Mouse (Mus musculus) intestine, embryonic 16.5 days (tissue): ENCODE data around the gene Sema3g. TPM values are rescaled to one million over a fixed set of nuclear protein-coding genes. Genes with fewer than 3 reads are reported as not detected.

ENCODE experiments used
- ATAC-seq: fragments of 200-750 bp; cut with Nextera tagmentation; 2 replicates; pipeline ENCODE4 v1.8.0; 2017; ENCODE audit warnings: moderate TSS enrichment, moderate library complexity
- H3K27ac ChIP-seq: fragments of 300-500 bp; sonication (generic); 2 replicates; pipeline ENCODE4 v1.5.1; 2014; ENCODE audit warnings: mild to moderate bottlenecking, low read length
- H3K27me3 ChIP-seq: fragments of 300-500 bp; sonication (generic); replicated peaks from 2 replicates; pipeline ENCODE4 v1.6.1; 2014; ENCODE audit warnings: low read length, control low read depth, mixed read lengths; ENCODE audit not compliant: control insufficient read depth, insufficient read depth
- H3K36me3 ChIP-seq: fragments of 300-500 bp; sonication (generic); 2 replicates; pipeline ENCODE4 v1.6.1; 2014; ENCODE audit warnings: low read length, control low read depth; ENCODE audit not compliant: control insufficient read depth, insufficient read depth
- H3K4me1 ChIP-seq: fragments of 300-500 bp; sonication (generic); 2 replicates; pipeline ENCODE4 v1.6.1; 2014; ENCODE audit warnings: low read length, control low read depth, mixed read lengths; ENCODE audit not compliant: control insufficient read depth, insufficient read depth
- H3K4me2 ChIP-seq: fragments of 300-500 bp; sonication (generic); 2 replicates; pipeline ENCODE4 v1.6.1; 2014; ENCODE audit warnings: low read depth, low read length, control low read depth
- H3K4me3 ChIP-seq: fragments of 300-500 bp; sonication (generic); 2 replicates; pipeline ENCODE4 v1.5.1; 2014; ENCODE audit warnings: mild to moderate bottlenecking, low read length
- H3K9ac ChIP-seq: fragments of 300-500 bp; sonication (generic); 2 replicates; pipeline ENCODE4 v1.6.1; 2014; ENCODE audit warnings: low read depth, low read length
- H3K9me3 ChIP-seq: fragments of 300-500 bp; sonication (generic); 2 replicates; pipeline ENCODE4 v1.6.1; 2016; ENCODE audit warnings: low read length, control low read depth; ENCODE audit not compliant: control insufficient read depth
- WGBS: fragments of 180-500 bp; shearing (Covaris S2); extraction: QIAGEN DNeasy Blood & Tissue Kit; methylation state at CpG from one replicate; pipeline ENCODE4 v1.1.7; 2014; 5-methylcytosine and 5-hydroxymethylcytosine counted together
- polyA plus RNA-seq: library from polyadenylated mRNA; unstranded; fragments of >200 nt; fragmentation: Nextera tagmentation; extraction: Ambion mirVana; gene quantifications from 2 replicates; pipeline ENCODE4 v1.2.1, GENCODE M21; 2015

Gene Sema3g
- polyA plus RNA-seq, 1 experiment from 2014 or later = 0.51 TPM

- 92% methylated on average over 5 of the region's 5 CpGs for WGBS
- Histone ChIP-seq H3K9me3 (no peaks in the 10 kb centered on the region), H3K4me1 (peaks cover 3% of the 10 kb centered on the region; the same call in 1 of the 2 replicates), H3K27me3 (no peaks in the 10 kb centered on the region), H3K4me2 (no peak overlapping the region), H3K36me3 (peaks cover 41% of the 10 kb centered on the region), H3K9ac (no peak overlapping the region), H3K4me3 (no peak overlapping the region), H3K27ac (no peak overlapping the region)
- no peak for ATAC-seq
Measured at GRCm38 (mm10) chr14:31177715-31178114, 39.9 kb upstream of the Sema3g start.

- Histone ChIP-seq H3K4me1 (peaks cover 3% of the 10 kb centered on the region; the same call in 1 of the 2 replicates), H3K9me3 (no peaks in the 10 kb centered on the region), H3K4me2 (no peak overlapping the region), H3K27ac (no peak overlapping the region), H3K4me3 (no peak overlapping the region), H3K27me3 (no peaks in the 10 kb centered on the region), H3K9ac (no peak overlapping the region), H3K36me3 (peaks cover 33% of the 10 kb centered on the region)
- ATAC-seq = no peak
- 90% methylated on average over 12 of the region's 12 CpGs for WGBS
Measured at GRCm38 (mm10) chr14:31179677-31180365, 37.8 kb upstream of the Sema3g start.

- Histone ChIP-seq H3K9ac (no peak overlapping the region), H3K36me3 (peaks cover 33% of the 10 kb centered on the region), H3K4me3 (no peak overlapping the region), H3K27ac (no peak overlapping the region), H3K9me3 (no peaks in the 10 kb centered on the region), H3K4me1 (peaks cover 3% of the 10 kb centered on the region; the same call in 1 of the 2 replicates), H3K4me2 (no peak overlapping the region), H3K27me3 (no peaks in the 10 kb centered on the region)
- no peak for ATAC-seq
- WGBS = 87% methylated on average over 4 of the region's 4 CpGs
Measured at GRCm38 (mm10) chr14:31181512-31181911, 36.1 kb upstream of the Sema3g start.

GRCm38 (mm10) chr14:31182786-31183290 is 34.8 kb upstream of the Sema3g start:
- Histone ChIP-seq H3K9me3 (no peaks in the 10 kb centered on the region), H3K4me3 (no peak overlapping the region), H3K4me1 (peaks cover 3% of the 10 kb centered on the region; the same call in 1 of the 2 replicates), H3K36me3 (peaks cover 35% of the 10 kb centered on the region), H3K27ac (peak overlapping the region; percentile 53; the same call in 1 of the 2 replicates), H3K9ac (no peak overlapping the region), H3K27me3 (no peaks in the 10 kb centered on the region), H3K4me2 (no peak overlapping the region)
- WGBS = 54% methylated on average over 2 of the region's 2 CpGs
- peak; percentile 59 for ATAC-seq

- Histone ChIP-seq H3K27ac (peak overlapping the region; percentile 50; the same call in 1 of the 2 replicates), H3K4me1 (peaks cover 3% of the 10 kb centered on the region; the same call in 1 of the 2 replicates), H3K9me3 (no peaks in the 10 kb centered on the region), H3K9ac (no peak overlapping the region), H3K4me2 (no peak overlapping the region), H3K27me3 (no peaks in the 10 kb centered on the region), H3K36me3 (peaks cover 36% of the 10 kb centered on the region), H3K4me3 (no peak overlapping the region)
- no peak for ATAC-seq
- WGBS = 87% methylated on average over 5 of the region's 5 CpGs
Measured at GRCm38 (mm10) chr14:31183541-31183940, 34.1 kb upstream of the Sema3g start.

GRCm38 (mm10) chr14:31184195-31184594 is 33.5 kb upstream of the Sema3g start:
- Histone ChIP-seq H3K36me3 (peaks cover 36% of the 10 kb centered on the region), H3K4me3 (no peak overlapping the region), H3K4me2 (no peak overlapping the region), H3K27me3 (no peaks in the 10 kb centered on the region), H3K27ac (no peak overlapping the region), H3K9me3 (no peaks in the 10 kb centered on the region), H3K4me1 (peaks cover 3% of the 10 kb centered on the region; the same call in 1 of the 2 replicates), H3K9ac (no peak overlapping the region)
- WGBS = 93% methylated on average over 12 of the region's 12 CpGs
- ATAC-seq = no peak

GRCm38 (mm10) chr14:31186656-31187055 is 31.0 kb upstream of the Sema3g start:
- Histone ChIP-seq H3K4me1 (peaks cover 3% of the 10 kb centered on the region; the same call in 1 of the 2 replicates), H3K9me3 (no peaks in the 10 kb centered on the region), H3K36me3 (peaks cover 36% of the 10 kb centered on the region), H3K4me3 (no peak overlapping the region), H3K27ac (no peak overlapping the region), H3K4me2 (no peak overlapping the region), H3K27me3 (no peaks in the 10 kb centered on the region), H3K9ac (no peak overlapping the region)
- WGBS = 76% methylated on average over 4 of the region's 4 CpGs
- ATAC-seq = no peak

GRCm38 (mm10) chr14:31188771-31189181 is 28.9 kb upstream of the Sema3g start:
- H3K4me1 ChIP-seq = no peaks in the 10 kb centered on the region
- H3K4me3 ChIP-seq = no peak overlapping the region
- H3K4me2 ChIP-seq = no peak overlapping the region
- ATAC-seq = 0 out of 2 replicates have a peak, but pooled peaks have one; percentile 16
- 69% methylated on average over 6 of the region's 6 CpGs for WGBS
- H3K9me3 ChIP-seq = no peaks in the 10 kb centered on the region
- H3K9ac ChIP-seq = no peak overlapping the region
- no peaks in the 10 kb centered on the region for H3K27me3 ChIP-seq
- H3K36me3 ChIP-seq = peaks cover 30% of the 10 kb centered on the region
- H3K27ac ChIP-seq = no peak overlapping the region

GRCm38 (mm10) chr14:31189348-31189747 is 28.3 kb upstream of the Sema3g start:
- H3K27me3 ChIP-seq = no peaks in the 10 kb centered on the region
- H3K4me2 ChIP-seq = no peak overlapping the region
- no peaks in the 10 kb centered on the region for H3K4me1 ChIP-seq
- no peak for ATAC-seq
- no peak overlapping the region for H3K9ac ChIP-seq
- H3K27ac ChIP-seq = no peak overlapping the region
- no peaks in the 10 kb centered on the region for H3K9me3 ChIP-seq
- H3K36me3 ChIP-seq = peaks cover 32% of the 10 kb centered on the region
- 83% methylated on average over 3 of the region's 3 CpGs for WGBS
- H3K4me3 ChIP-seq = no peak overlapping the region
